Mouse (Mus musculus) mouse embryonic stem cell (cell line): ENCODE results near the gene Ralgapb.

Experiments
- in situ Hi-C, 2 experiments: fragments of 300-500 bp; cut with MboI; formaldehyde crosslinking; loops; 1 replicate in 1 of 2; 3 replicates in 1 of 2; pipeline ENCODE4 v1.14.3; 2019 to 2020; ENCODE audit warnings: low sequenced_read_pairs in 2 of 2, low pct_unique_long_range_greater_than_20kb in 1 of 2, mixed read lengths in 1 of 2; ENCODE audit not compliant: unreplicated experiment in 1 of 2

Ralgapb gene

GRCm38 (mm10) chr2:158503671-158504070 is 94.0 kb downstream of the Ralgapb start:
- in situ Hi-C loops, result no loop called here

DNA sequence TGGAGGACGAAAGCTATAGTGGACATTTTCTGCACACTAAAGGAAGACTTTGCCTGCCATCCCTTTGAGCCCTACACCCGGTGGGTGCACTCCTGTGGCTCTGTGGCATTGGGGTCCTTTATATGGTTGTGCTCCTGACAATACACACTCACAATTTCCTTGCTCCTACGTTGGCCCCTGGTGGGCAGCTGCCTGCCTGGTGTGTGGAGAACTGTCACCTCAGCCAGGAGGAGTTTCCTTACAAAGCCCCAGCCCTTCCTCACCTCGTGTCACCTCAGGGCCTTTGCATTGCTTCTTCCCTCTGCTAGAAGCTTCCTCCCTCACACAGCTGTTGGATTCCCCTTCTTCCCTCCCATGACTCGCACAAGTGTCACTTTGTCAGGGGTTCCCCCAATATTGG is 96.8 kb downstream of the Ralgapb start:
- in situ Hi-C loops, result no loop called here

DNA sequence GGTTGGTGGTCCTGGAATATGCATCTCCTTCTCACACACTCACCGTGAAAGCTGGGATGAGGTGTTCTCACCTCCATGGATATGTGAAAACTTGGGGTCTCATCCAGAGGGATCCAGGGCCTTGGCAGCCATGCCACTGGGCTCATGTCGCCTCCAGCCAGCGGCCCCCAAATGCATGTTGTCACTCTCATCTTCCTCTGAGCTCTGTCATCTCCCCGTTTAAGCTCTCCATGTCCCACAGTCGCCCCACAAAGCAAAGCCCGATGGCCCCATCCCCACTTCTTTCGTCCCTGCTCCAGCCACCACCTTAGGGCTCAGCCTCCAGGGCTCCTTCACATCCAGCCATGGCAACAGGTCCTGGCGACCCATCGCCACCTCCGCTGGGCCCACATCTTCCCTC is 97.4 kb downstream of the Ralgapb start:
- in situ Hi-C loops, result no loop called here

DNA sequence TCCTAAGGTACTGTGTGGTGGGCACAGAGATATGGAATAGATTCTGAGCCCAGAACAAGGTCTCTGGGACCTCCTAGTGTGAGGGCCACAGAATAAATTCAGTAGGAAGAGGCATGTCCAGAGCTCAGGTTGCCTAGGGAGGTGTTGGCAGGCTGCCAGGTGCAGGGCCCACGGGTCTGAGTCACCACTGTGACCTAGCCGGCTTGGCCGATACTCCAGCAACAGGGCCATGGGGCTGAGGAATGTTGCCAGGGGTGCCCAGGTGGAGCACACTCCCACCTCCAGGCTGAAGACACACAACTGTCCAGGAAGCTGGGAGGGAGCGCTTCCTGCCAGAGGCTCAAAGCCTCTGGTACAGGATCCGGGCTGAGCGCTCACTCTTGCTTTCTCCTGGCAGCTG is 101.0 kb downstream of the Ralgapb start:
- in situ Hi-C loops, result no loop called here

DNA sequence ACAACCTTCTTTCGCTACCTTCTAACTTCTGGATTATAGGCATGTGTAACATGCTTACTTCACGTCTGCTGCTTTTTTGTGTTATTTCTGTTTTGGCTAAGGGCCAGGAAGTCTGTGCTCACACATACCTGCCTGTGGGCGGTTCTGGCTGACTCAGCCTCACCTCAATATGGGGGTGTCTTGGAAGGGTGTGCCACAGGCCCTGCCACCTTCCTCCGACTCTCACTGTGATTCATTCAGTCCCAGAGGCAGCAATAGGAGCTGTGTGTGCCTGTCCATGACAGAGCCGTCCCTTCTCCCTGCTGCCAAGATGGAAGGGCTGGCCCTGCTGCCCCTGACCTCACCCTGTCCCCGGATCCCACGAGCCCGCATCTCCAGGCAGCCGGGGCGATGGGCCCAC is 102.9 kb downstream of the Ralgapb start, which contains the start of gene Arhgap40:
TSS of gene Arhgap40 (plus strand) at position 269 of the 400 bp plus-strand sequence.
- in situ Hi-C loops, result no loop called here

GRCm38 (mm10) chr2:158513821-158514336 is 104.2 kb downstream of the Ralgapb start:
- in situ Hi-C loops, result no loop called here

DNA sequence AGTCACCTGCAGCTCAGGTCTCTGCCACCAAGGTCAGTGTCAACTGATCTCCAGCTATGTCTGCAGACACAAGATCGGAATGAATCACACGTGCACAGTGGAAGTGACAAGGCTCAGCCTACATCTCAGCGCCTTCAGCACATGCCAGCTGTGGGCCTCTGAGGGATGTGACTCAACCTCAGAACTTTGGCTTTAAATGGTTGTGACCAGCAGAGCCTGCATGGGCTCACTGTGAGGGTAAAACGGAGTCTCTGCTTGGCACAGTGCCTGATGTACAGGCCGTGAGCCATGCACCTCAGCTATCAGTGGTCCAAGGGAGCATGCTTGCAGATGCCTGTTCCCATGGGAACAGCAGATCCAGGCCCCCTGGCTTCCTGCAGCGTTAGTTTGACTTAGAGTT is 108.9 kb downstream of the Ralgapb start:
- in situ Hi-C loops, result no loop called here

GRCm38 (mm10) chr2:158519071-158519470 is 109.4 kb downstream of the Ralgapb start:
- in situ Hi-C loops, result no loop called here

- in situ Hi-C loops, result no loop called here
Observed at GRCm38 (mm10) chr2:158519800-158520199, 110.2 kb downstream of the Ralgapb start.

DNA sequence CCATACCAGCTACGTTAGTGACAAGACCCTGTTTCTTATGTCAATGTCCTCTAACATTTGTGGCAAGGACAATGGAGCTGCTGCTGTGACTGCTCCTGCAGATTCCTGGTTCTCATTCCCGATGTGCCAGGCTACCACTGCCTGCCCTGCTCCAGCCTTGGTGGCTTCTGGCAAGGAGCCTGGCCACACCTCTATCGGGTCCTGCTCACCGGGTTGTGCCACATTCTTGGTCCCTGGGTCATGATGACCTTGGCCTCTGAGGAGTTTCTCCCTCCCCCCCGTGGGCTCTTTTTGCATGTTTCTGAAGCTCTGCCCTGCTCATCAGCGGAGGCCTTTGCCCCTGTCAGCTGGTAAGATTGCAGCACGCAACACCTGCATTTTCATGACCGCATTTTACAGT is 113.4 kb downstream of the Ralgapb start:
- in situ Hi-C loops, result no loop called here

DNA sequence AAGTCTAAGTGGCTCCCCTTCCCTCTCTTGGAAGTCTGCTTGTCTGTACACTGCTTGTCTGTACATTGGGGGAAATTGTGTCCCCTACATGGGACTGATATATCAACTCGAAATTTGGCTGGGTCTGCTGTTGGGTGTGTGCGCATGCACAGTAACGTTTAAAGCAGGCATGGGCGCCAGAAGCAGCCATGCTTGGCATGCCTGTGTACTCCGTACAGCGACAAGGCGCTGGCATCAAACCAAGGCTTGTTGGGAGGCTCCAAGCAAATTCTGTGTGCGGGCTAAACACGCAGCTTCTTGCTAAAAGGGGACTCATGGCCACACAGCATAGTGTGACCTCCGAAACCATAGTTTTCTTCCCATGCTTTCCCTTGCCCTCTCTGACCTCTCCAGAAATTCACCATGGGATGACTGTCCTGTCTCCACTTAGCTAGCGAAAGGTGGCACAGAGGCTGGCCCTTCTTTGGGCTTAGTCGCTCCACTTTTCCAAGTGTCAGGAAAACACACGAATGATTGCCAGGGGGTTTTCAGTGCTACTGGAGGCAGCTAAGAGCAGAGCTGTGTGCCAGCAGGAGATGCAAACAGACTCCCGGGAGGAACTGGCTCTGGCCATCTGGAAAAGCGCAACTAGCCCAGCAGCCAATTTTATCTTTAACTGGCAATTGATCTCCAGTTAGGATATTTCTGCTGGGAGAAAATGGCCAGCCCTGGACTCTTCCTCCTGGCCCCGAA is 114.6 kb downstream of the Ralgapb start:
- in situ Hi-C loops, result no loop called here

GRCm38 (mm10) chr2:158534090-158534489 is 124.4 kb downstream of the Ralgapb start:
- in situ Hi-C loops, result loop anchor here in 1 of 2 experiments (25.0 kb wide), 1 partner anchor 328 kb away; no protein-coding TSS in a partner anchor

DNA sequence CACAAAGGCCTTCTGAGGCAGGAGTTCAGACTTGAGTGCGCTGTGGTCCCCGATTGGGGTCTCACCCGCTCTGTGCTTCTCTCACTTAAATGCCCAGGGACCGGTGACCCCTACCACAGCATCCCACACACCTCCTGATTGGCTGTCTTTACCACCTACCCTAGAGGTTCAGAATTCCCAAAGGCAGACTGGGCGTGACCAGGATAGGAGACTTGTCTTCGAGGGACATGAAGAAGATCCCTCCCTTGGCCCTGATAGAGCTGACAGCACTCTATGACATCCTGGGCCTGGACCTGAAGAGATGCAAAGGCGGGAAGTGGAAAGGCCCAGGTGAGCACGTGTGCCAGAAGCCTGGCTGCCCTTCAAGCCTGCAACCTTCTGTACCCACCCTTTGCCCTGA is 124.9 kb downstream of the Ralgapb start:
- in situ Hi-C loops, result loop anchor here in 1 of 2 experiments (25.0 kb wide), 1 partner anchor 328 kb away; no protein-coding TSS in a partner anchor

DNA sequence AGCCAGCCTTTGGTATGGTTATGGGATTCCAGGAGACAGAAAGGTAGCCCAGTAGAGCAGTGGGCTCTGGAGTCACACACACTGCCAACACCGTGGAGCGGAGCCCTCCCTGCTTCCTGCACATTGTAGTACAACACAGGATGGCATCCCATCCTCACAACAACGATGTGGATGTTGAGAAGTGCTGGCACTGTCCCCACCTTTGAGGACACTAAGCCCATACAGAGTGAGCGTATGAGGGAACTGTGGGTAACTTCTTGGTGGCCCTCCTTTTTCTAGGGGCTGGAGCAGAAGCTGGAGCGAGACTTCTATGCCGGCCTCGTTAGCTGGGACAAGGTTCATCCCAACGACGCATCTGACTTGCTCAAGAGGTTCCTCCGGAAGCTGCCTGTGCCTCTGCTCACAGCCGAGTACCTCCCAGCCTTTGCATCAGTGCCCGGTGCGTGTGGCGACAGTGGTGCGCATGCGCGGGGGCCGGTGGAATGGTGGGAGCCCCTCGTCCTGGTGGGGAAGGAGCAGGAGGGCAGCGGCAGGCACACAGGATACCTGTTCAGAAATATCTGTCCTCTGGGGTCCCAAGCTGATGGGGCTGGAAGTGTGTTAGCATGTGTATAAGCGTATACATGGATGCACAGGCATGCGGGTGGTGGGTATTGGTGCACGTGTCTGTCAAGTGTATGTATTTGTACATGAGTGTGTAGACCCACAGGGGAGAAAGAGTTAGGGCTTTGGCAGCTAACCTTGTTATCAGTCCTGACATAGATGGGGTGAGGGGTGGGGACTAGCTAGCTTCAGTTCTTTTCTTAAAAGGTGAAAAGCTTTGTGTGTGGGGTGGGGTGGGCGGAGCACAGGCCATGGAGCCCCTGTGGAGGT is 130.0 kb downstream of the Ralgapb start:
- in situ Hi-C loops, result loop anchor here in 1 of 2 experiments (5.0 to 25.0 kb wide), 2 partner anchors 113 to 323 kb away; no protein-coding TSS in a partner anchor

DNA sequence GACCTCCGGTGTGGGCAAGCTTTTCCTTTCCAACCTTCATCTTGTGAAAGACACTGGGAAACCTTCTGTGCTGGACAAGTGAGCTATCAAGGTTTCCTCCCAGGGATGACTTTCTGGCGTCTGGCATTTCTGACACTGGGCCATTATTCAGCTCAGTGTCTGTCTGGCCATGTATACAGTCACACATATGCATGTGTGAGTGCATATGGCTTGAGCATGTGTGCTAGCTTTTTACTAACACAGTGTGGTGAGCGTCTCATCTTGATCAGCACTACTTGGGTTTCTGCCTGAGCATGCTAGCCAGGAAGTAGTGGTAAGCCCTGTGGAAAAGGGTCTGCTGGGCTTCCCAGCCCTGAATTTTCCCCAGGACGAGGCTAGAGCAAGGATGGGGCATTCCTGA is 131.6 kb downstream of the Ralgapb start:
- in situ Hi-C loops, result loop anchor here in 1 of 2 experiments (5.0 to 25.0 kb wide), 2 partner anchors 111 to 321 kb away; no protein-coding TSS in a partner anchor

- in situ Hi-C loops, result loop anchor here (5.0 to 25.0 kb wide), 2 partner anchors 82 to 317 kb away; no protein-coding TSS in a partner anchor
Observed at GRCm38 (mm10) chr2:158545266-158545665, 135.6 kb downstream of the Ralgapb start.

DNA sequence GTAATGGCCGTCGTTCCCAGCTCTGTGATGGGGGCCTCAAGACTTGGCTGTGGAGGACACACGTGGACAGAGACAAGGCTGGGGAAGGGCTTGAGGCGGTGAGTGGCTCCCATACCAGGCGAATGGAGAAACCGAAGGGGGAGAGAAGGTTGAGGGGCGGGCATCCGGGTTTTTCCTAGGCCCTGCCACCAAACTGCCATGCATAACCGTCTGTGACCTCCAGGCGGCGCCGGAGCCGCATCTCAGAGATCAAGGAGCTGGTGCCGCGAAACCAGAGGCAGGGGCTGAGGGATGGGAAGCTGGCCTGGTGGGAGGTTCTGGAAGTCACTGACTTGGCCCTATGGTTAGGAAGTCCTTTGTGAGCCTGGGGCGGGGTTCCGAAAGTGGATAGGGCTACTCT is 137.1 kb downstream of the Ralgapb start:
- in situ Hi-C loops, result loop anchor here (5.0 to 25.0 kb wide), 2 partner anchors 81 to 316 kb away; no protein-coding TSS in a partner anchor
